Mouse (Mus musculus) testis, adult 2 months (tissue): ENCODE data around the gene Synpo2.

Experiments
- CTCF ChIP-seq: fragments of 200-500 bp; IDR thresholded peaks from 2 replicates; pipeline ENCODE4 v1.5.1; 2012; ENCODE audit warnings: low read depth, mild to moderate bottlenecking, inconsistent platforms, low read length, moderate library complexity; ENCODE audit not compliant: control insufficient read depth, insufficient read depth, insufficient replicate concordance
- POLR2A ChIP-seq: fragments of 200-500 bp; IDR thresholded peaks from 2 replicates; pipeline ENCODE4 v1.6.1; 2012; ENCODE audit warnings: low read depth, mild to moderate bottlenecking, inconsistent platforms, low read length, moderate library complexity; ENCODE audit not compliant: control insufficient read depth

DNA sequence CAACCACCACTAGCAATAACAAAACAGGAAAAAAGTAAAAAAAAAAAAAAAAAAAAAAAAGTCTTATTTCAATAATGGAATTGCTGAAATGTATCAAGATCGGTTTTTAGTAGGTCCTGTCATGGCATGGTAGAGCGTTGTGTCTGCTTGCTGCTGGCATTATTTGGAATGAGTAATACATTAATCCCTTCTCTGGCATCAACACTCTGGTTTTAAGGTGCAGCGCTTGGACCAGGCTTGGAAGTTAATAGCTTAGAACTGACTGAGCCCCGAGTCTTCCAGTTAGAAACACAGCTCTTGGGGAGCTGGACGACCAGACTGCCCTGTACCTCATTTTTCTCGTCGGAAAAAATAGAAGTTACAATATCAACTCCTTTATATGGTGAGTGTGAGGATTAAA is 169.1 kb downstream of the Synpo2 start:
- TF ChIP-seq CTCF (no peak), POLR2A (no peak)
